Mouse (Mus musculus) liver, embryonic 14.5 days (tissue): ENCODE results near the gene Il27. TPM values are rescaled to one million over a fixed set of nuclear protein-coding genes. Genes with fewer than 3 reads are reported as not detected.

ENCODE experiments used
- ATAC-seq: fragments of 200-750 bp; cut with Nextera tagmentation; 2 replicates; pipeline ENCODE4 v1.8.0; 2017; ENCODE audit warnings: moderate number of reproducible peaks, mild to moderate bottlenecking, moderate library complexity; ENCODE audit not compliant: insufficient read depth
- DNase-seq, 3 experiments: peaks; one replicate each; pipeline ENCODE4 v3.0.0-alpha.2; 2012 to 2013; ENCODE audit warnings: low read depth in 3 of 3, low spot score in 3 of 3
- H3K27ac ChIP-seq: fragments of 300-500 bp; sonication (generic); 2 replicates; pipeline ENCODE4 v1.5.1; 2014; ENCODE audit warnings: moderate library complexity, mild to moderate bottlenecking, control low read depth, inconsistent platforms
- H3K27me3 ChIP-seq: fragments of 300-500 bp; sonication (generic); 2 replicates; pipeline ENCODE4 v1.6.1; 2014; ENCODE audit warnings: mild to moderate bottlenecking, low read length, moderate library complexity; ENCODE audit not compliant: control insufficient read depth, insufficient read depth
- H3K36me3 ChIP-seq: fragments of 300-500 bp; sonication (generic); replicated peaks from 2 replicates; pipeline ENCODE4 v1.6.1; 2014; ENCODE audit warnings: low read depth; ENCODE audit not compliant: control insufficient read depth, insufficient read depth
- H3K4me1 ChIP-seq, 2 experiments: fragments of 200-500 bp in 1 of 2; fragments of 300-500 bp in 1 of 2; sonication (generic) in 1 of 2; replicated peaks; 2 replicates each; pipeline ENCODE4 v1.6.1; 2012 to 2014; ENCODE audit warnings: antibody characterized with exemption in 1 of 2, inconsistent platforms in 1 of 2, low read length in 1 of 2; ENCODE audit not compliant: control insufficient read depth in 2 of 2, insufficient read depth in 2 of 2
- H3K4me2 ChIP-seq: fragments of 300-500 bp; sonication (generic); 2 replicates; pipeline ENCODE4 v1.6.1; 2014; ENCODE audit warnings: low read depth, mild to moderate bottlenecking, control low read depth, moderate library complexity
- H3K4me3 ChIP-seq, 2 experiments: fragments of 200-500 bp in 1 of 2; fragments of 300-500 bp in 1 of 2; sonication (generic) in 1 of 2; 2 replicates each; pipeline ENCODE4 v1.5.1; 2012 to 2014; ENCODE audit warnings: low read depth in 2 of 2, low read length in 2 of 2, mild to moderate bottlenecking in 2 of 2, control low read depth in 1 of 2, inconsistent platforms in 1 of 2, moderate library complexity in 1 of 2; ENCODE audit not compliant: insufficient read depth in 1 of 2
- H3K9ac ChIP-seq: fragments of 300-500 bp; sonication (generic); replicated peaks from 2 replicates; pipeline ENCODE4 v1.6.1; 2014; ENCODE audit warnings: mild to moderate bottlenecking, control low read depth, moderate library complexity
- H3K9me3 ChIP-seq: fragments of 300-500 bp; sonication (generic); 2 replicates; pipeline ENCODE4 v1.6.1; 2016; ENCODE audit warnings: low read length, mixed read lengths; ENCODE audit not compliant: control insufficient read depth
- CTCF ChIP-seq: IDR thresholded peaks from 2 replicates; pipeline ENCODE4 v1.5.1; 2016; ENCODE audit warnings: antibody characterized with exemption, low read depth, control low read depth
- EP300 ChIP-seq: IDR thresholded peaks from 2 replicates; pipeline ENCODE4 v1.6.1; 2016; ENCODE audit warnings: antibody characterized with exemption, low read depth
- WGBS: fragments of 180-500 bp; shearing (Covaris S2); extraction: QIAGEN DNeasy Blood & Tissue Kit; methylation state at CpG from one replicate; pipeline ENCODE4 v1.1.7; 2014; ENCODE audit not compliant: insufficient replicate concordance; 5-methylcytosine and 5-hydroxymethylcytosine counted together
- polyA plus RNA-seq, 2 experiments: library from polyadenylated mRNA; depleted of rRNA in 1 of 2; stranded (reverse) in 1 of 2; unstranded in 1 of 2; fragments of >200 nt; fragmentation: Nextera tagmentation in 1 of 2; extraction: Ambion mirVana in 1 of 2; gene quantifications; 2 replicates each; pipeline versions ENCODE4 v1.2.1 to v1.2.3; 2012 to 2014

Gene Il27
- polyA plus RNA-seq, 2 experiments = 0.07 TPM; not detected in 1

- Histone ChIP-seq H3K27me3 (no peaks in the 10 kb centered on the region), H3K4me1 (no peaks in the 10 kb centered on the region), H3K9me3 (no peaks in the 10 kb centered on the region), H3K27ac (no peak overlapping the region), H3K4me2 (no peak overlapping the region), H3K9ac (no peak overlapping the region), H3K4me3 (no peak overlapping the region), H3K36me3 (no peaks in the 10 kb centered on the region)
- TF ChIP-seq CTCF (no peak), EP300 (no peak)
- DNase-seq (no peak), ATAC-seq (no peak)
These were observed 40.6 kb upstream of the Il27 start for GRCm38 (mm10) chr7:126635375-126635774.

GRCm38 (mm10) chr7:126632478-126632877 lies 37.7 kb upstream of the Il27 start:
- no peaks in the 10 kb centered on the region for H3K36me3 ChIP-seq
- H3K4me3 ChIP-seq = no peak overlapping the region
- no peak for DNase-seq
- H3K9ac ChIP-seq = no peak overlapping the region
- H3K27me3 ChIP-seq = no peaks in the 10 kb centered on the region
- no peak for ATAC-seq
- TF ChIP-seq EP300 (0 out of 2 replicates have a peak, but pooled peaks have one; percentile 7), CTCF (no peak)
- H3K27ac ChIP-seq = no peak overlapping the region
- H3K9me3 ChIP-seq = no peaks in the 10 kb centered on the region
- H3K4me1 ChIP-seq = 0 out of 4 replicates have a peak, but pooled peaks cover 0 to 2% of the 10 kb centered on the region in 2 experiments
- WGBS = 15% methylated on average over 2 of the region's 2 CpGs
- H3K4me2 ChIP-seq = no peak overlapping the region

GRCm38 (mm10) chr7:126630824-126631518 lies 36.2 kb upstream of the Il27 start, which contains the start of gene Nupr1:
Gene Nupr1, minus strand, starts transcription at chr7:126630861.
- TF ChIP-seq CTCF (no peak), EP300 (no peak)
- no peak within 1 kb of the TSS for H3K4me3 ChIP-seq
- no peaks in the 10 kb centered on the region for H3K9me3 ChIP-seq
- H3K27me3 ChIP-seq = no peaks in the 10 kb centered on the region
- no peak for ATAC-seq
- H3K4me2 ChIP-seq = no peak within 1 kb of the TSS
- 67% methylated on average over 4 of the region's 4 CpGs for WGBS
- H3K27ac ChIP-seq = no peak within 1 kb of the TSS
- H3K9ac ChIP-seq = no peak within 1 kb of the TSS
- peaks cover 0 to 4% of the 10 kb centered on the region in 2 experiments; a peak in 1 of 4 replicates for H3K4me1 ChIP-seq
- DNase-seq = no peak
- H3K36me3 ChIP-seq = no peaks in the 10 kb centered on the region

GRCm38 (mm10) chr7:126629915-126630314 lies 35.2 kb upstream of the Il27 start:
- Histone ChIP-seq H3K9me3 (no peaks in the 10 kb centered on the region), H3K27me3 (no peaks in the 10 kb centered on the region), H3K9ac (no peak overlapping the region), H3K4me1 (peaks cover 7 to 14% of the 10 kb centered on the region in 2 experiments), H3K4me2 (no peak overlapping the region), H3K27ac (no peak overlapping the region), H3K4me3 (no peak overlapping the region), H3K36me3 (no peaks in the 10 kb centered on the region)
- ATAC-seq (no peak), DNase-seq (no peak)
- TF ChIP-seq CTCF = no peak
- WGBS = 46% methylated on average over 3 of the region's 3 CpGs

GRCm38 (mm10) chr7:126628111-126628510 lies 33.4 kb upstream of the Il27 start:
- no peaks in the 10 kb centered on the region for H3K9me3 ChIP-seq
- no peaks in the 10 kb centered on the region for H3K36me3 ChIP-seq
- no peak overlapping the region for H3K9ac ChIP-seq
- DNase-seq (no peak), ATAC-seq (no peak)
- H3K27me3 ChIP-seq = no peaks in the 10 kb centered on the region
- no peak overlapping the region for H3K27ac ChIP-seq
- WGBS = 62% methylated on average over 6 of the region's 6 CpGs
- no peak overlapping the region for H3K4me2 ChIP-seq
- no peak for TF ChIP-seq EP300
- TF ChIP-seq CTCF = no peak
- peaks cover 14 to 21% of the 10 kb centered on the region in 2 experiments for H3K4me1 ChIP-seq
- no peak overlapping the region for H3K4me3 ChIP-seq
